Comparison of ENCODE assay signal across 8 mouse cellular contexts in genomic region chr10:99460847-99461445, GRCm38 (mm10).
DNase-seq lines count a peak whose midpoint lies in the region; ATAC-seq and TF ChIP-seq lines count a peak whose summit lies in the region.

No protein-coding gene starts in this region.

- TF ChIP-seq EP300 in MEL (IDR thresholded peaks at IDR 0.05; ENCODE audit: low read depth in 1 of 2, low read length in 2 of 2): peak in 1 of 2 experiments; percentile 20; a peak in 1 of 4 replicates

- H3K27ac ChIP-seq in MEL (ENCODE audit: control insufficient read depth, low read depth, low read length): peak overlapping the region; percentile 44
- no peak overlapping the region for H3K27ac ChIP-seq in intestine, embryonic 14.5 days (ENCODE audit: low read depth)
- peak overlapping the region; percentile 81 for H3K27ac ChIP-seq in liver, embryonic 16.5 days (ENCODE audit: low read length)

- H3K79me2 ChIP-seq in MEL (ENCODE audit: control insufficient read depth, insufficient read depth, low read length, poor library complexity): no peaks in the 10 kb centered on the region

- H3K9ac ChIP-seq in MEL (ENCODE audit: control insufficient read depth, low read depth, low read length, poor library complexity, severe bottlenecking): peak overlapping the region; percentile 44
- no peak overlapping the region; the same call in 1 of the 2 replicates for H3K9ac ChIP-seq in intestine, embryonic 14.5 days (ENCODE audit: low read length)
- H3K9ac ChIP-seq in liver, embryonic 16.5 days (ENCODE audit: low read depth, low read length): peak overlapping the region; percentile 21; the same call in 1 of the 2 replicates

- peaks cover 0 to 5% of the 10 kb centered on the region in 2 experiments; a peak in 2 of 4 replicates for H3K4me1 ChIP-seq in MEL (ENCODE audit: control insufficient read depth in 1 of 2, insufficient read depth in 2 of 2, low read length in 2 of 2)
- peaks cover 11% of the 10 kb centered on the region; the same call in 1 of the 2 replicates for H3K4me1 ChIP-seq in intestine, embryonic 14.5 days (replicated peaks; ENCODE audit: control insufficient read depth, insufficient read depth, low read length)
- H3K4me1 ChIP-seq in liver, embryonic 16.5 days (ENCODE audit: control insufficient read depth, low read depth, low read length): peaks cover 7% of the 10 kb centered on the region

- TF ChIP-seq CTCF in MEL (IDR thresholded peaks at IDR 0.05 in 2 of 3, conservative IDR thresholded peaks at IDR 0.05 in 1 of 3; ENCODE audit: control insufficient read depth in 1 of 3, insufficient read depth in 1 of 3, low read depth in 2 of 3, low read length in 3 of 3, poor library complexity in 1 of 3, severe bottlenecking in 1 of 3): no peak

- peaks cover 0 to 2% of the 10 kb centered on the region in 2 experiments; a peak in 2 of 4 replicates for H3K36me3 ChIP-seq in MEL (ENCODE audit: control insufficient read depth in 1 of 2, insufficient read depth in 2 of 2, low read length in 2 of 2)
- no peaks in the 10 kb centered on the region for H3K36me3 ChIP-seq in intestine, embryonic 14.5 days (ENCODE audit: control insufficient read depth, insufficient read depth, low read length)
- H3K36me3 ChIP-seq in liver, embryonic 16.5 days (ENCODE audit: control insufficient read depth, insufficient read depth): no peaks in the 10 kb centered on the region

- peak overlapping the region; percentile 71 for H3K4me2 ChIP-seq in intestine, embryonic 14.5 days (ENCODE audit: low read length)
- peak overlapping the region; percentile 49 for H3K4me2 ChIP-seq in liver, embryonic 16.5 days (ENCODE audit: low read depth, low read length)

- no peaks in the 10 kb centered on the region for H3K9me3 ChIP-seq in MEL (replicated peaks; ENCODE audit: insufficient read depth, low read length)
- no peaks in the 10 kb centered on the region for H3K9me3 ChIP-seq in intestine, embryonic 14.5 days (ENCODE audit: control insufficient read depth, low read length)
- no peaks in the 10 kb centered on the region for H3K9me3 ChIP-seq in liver, embryonic 16.5 days (replicated peaks; ENCODE audit: control insufficient read depth, low read length)

- WGBS in intestine, embryonic 14.5 days: 8% methylated on average over 17 of the region's 17 CpGs
- under 1% methylated on average over 17 of the region's 17 CpGs for WGBS in liver, embryonic 16.5 days (ENCODE audit: insufficient replicate concordance)

- DNase-seq in MEL (ENCODE audit: low read depth, low spot score): peak; percentile 67
- DNase-seq in c-Kit-positive CD71-negative TER-119-negative erythroid progenitor cells, embryonic 14.5 days (ENCODE audit: low read depth): peak; percentile 46
- DNase-seq in intestine, embryonic 14.5 days (ENCODE audit: low spot score): peak; percentile 57
- peak; percentile 72 for DNase-seq in neural tube, embryonic 10.5 days (ENCODE audit: extremely low spot score, low spot score)
- peak; percentile 79 for DNase-seq in yolk sac, embryonic 10.5 days (ENCODE audit: low spot score)
- DNase-seq in MN1 (ENCODE audit: low spot score): no peak

- no peak for TF ChIP-seq POLR2A in MEL (IDR thresholded peaks at IDR 0.05; ENCODE audit: control insufficient read depth in 1 of 2, insufficient read depth in 1 of 2, low read depth in 1 of 2, low read length in 2 of 2, poor library complexity in 1 of 2)

- peak overlapping the region; percentile 53 to 61 for H3K4me3 ChIP-seq in MEL (ENCODE audit: control insufficient read depth in 1 of 2, insufficient read depth in 1 of 2, low read depth in 2 of 2, low read length in 2 of 2)
- H3K4me3 ChIP-seq in intestine, embryonic 14.5 days (ENCODE audit: low read depth, low read length): peak overlapping the region; percentile 30
- peak overlapping the region; percentile 50 for H3K4me3 ChIP-seq in liver, embryonic 16.5 days (ENCODE audit: low read depth, low read length)

- no peaks in the 10 kb centered on the region for H3K27me3 ChIP-seq in MEL (ENCODE audit: control insufficient read depth in 1 of 2, insufficient read depth in 2 of 2, low read length in 2 of 2)
- H3K27me3 ChIP-seq in intestine, embryonic 14.5 days (replicated peaks; ENCODE audit: control insufficient read depth, insufficient read depth, low read length): 0 out of 2 replicates have a peak, but pooled peaks cover 4% of the 10 kb centered on the region
- no peaks in the 10 kb centered on the region for H3K27me3 ChIP-seq in liver, embryonic 16.5 days (ENCODE audit: control insufficient read depth, insufficient read depth, low read depth, low read length)

- ATAC-seq in granulocyte monocyte progenitor cell, adult 5-6 weeks (replicated peaks; ENCODE audit: poor library complexity, severe bottlenecking): peak; percentile 18
- ATAC-seq in intestine, embryonic 14.5 days (replicated peaks; ENCODE audit: low FRiP score, low TSS enrichment, low read depth): 0 out of 2 replicates have a peak, but pooled peaks have one; percentile 27
- ATAC-seq in liver, embryonic 16.5 days (ENCODE audit: low read depth): peak; percentile 20

- no peak for TF ChIP-seq RAD21 in MEL (IDR thresholded peaks at IDR 0.05; ENCODE audit: low read depth, low read length)

TF ChIP-seq in MEL, 35 proteins besides CTCF, POLR2A, EP300 and RAD21:
- TF ChIP-seq ETS1 (IDR thresholded peaks at IDR 0.05; ENCODE audit: low read depth, low read length) (no peak; the same call in 1 of the 2 replicates), UBTF (IDR thresholded peaks at IDR 0.05; ENCODE audit: borderline replicate concordance, insufficient read depth, low read depth, low read length) (no peak), MXI1 (IDR thresholded peaks at IDR 0.05; ENCODE audit: low read depth, low read length) (no peak), TBP (IDR thresholded peaks at IDR 0.05; ENCODE audit: low read depth, low read length) (0 out of 2 replicates have a peak, but pooled peaks have one; percentile 17), TCF12 (IDR thresholded peaks at IDR 0.05; ENCODE audit: low read depth, low read length) (no peak), GATA1 (IDR thresholded peaks at IDR 0.05; ENCODE audit: low read depth, low read length) (no peak), JUND (IDR thresholded peaks at IDR 0.05; ENCODE audit: low read depth, low read length) (no peak), POLR2AphosphoS5 (IDR thresholded peaks at IDR 0.05; ENCODE audit: borderline replicate concordance, low read depth, low read length) (no peak), NELFE (IDR thresholded peaks at IDR 0.05; ENCODE audit: low read depth, low read length) (no peak), ZNF384 (IDR thresholded peaks at IDR 0.05; ENCODE audit: low read depth, low read length) (no peak), GABPA (IDR thresholded peaks at IDR 0.05; ENCODE audit: low read depth, low read length) (no peak), RCOR1 (IDR thresholded peaks at IDR 0.05; ENCODE audit: low read depth, low read length) (no peak), MAX (IDR thresholded peaks at IDR 0.05; ENCODE audit: low read length) (no peak), MEF2A (IDR thresholded peaks at IDR 0.05; ENCODE audit: extremely low read depth, insufficient replicate concordance, low read depth, low read length, poor library complexity, severe bottlenecking) (no peak), ZMIZ1 (IDR thresholded peaks at IDR 0.05; ENCODE audit: low read depth, low read length) (no peak), POLR2AphosphoS2 (IDR thresholded peaks at IDR 0.05; ENCODE audit: low read length) (no peak), USF1 (IDR thresholded peaks at IDR 0.05; ENCODE audit: low read depth, low read length) (peak; percentile 80), MYB (IDR thresholded peaks at IDR 0.05; ENCODE audit: low read depth, low read length) (no peak), ELF1 (IDR thresholded peaks at IDR 0.05; ENCODE audit: low read depth, low read length) (no peak), SIN3A (IDR thresholded peaks at IDR 0.05; ENCODE audit: low read length) (no peak; the same call in 1 of the 2 replicates), E2F4 (IDR thresholded peaks at IDR 0.05; ENCODE audit: borderline replicate concordance, low read depth, low read length) (no peak), TAL1 (IDR thresholded peaks at IDR 0.05; ENCODE audit: low read length) (no peak), SMC3 (IDR thresholded peaks at IDR 0.05; ENCODE audit: low read depth, low read length) (0 out of 2 replicates have a peak, but pooled peaks have one; percentile 4), CHD1 (IDR thresholded peaks at IDR 0.05; ENCODE audit: low read depth, low read length) (no peak), USF2 (IDR thresholded peaks at IDR 0.05; ENCODE audit: borderline replicate concordance in 1 of 2, insufficient read depth in 1 of 2, low read depth in 1 of 2, low read length in 2 of 2) (peak in 1 of 2 experiments; percentile 26; a peak in 1 of 4 replicates), NRF1 (IDR thresholded peaks at IDR 0.05; ENCODE audit: insufficient read depth, low read depth, low read length, poor library complexity, severe bottlenecking) (no peak), BHLHE40 (IDR thresholded peaks at IDR 0.05; ENCODE audit: borderline replicate concordance, low read depth, low read length) (0 out of 2 replicates have a peak, but pooled peaks have one; percentile 18), HCFC1 (IDR thresholded peaks at IDR 0.05; ENCODE audit: low read depth, low read length) (no peak), CHD2 (IDR thresholded peaks at IDR 0.05; ENCODE audit: low read length) (no peak), KAT2A (conservative IDR thresholded peaks at IDR 0.05; ENCODE audit: low read depth, low read length) (no peak), MYC (IDR thresholded peaks at IDR 0.05; ENCODE audit: low read depth, low read length) (0 out of 2 replicates have a peak, but pooled peaks have one; percentile 37), MAZ (IDR thresholded peaks at IDR 0.05; ENCODE audit: low read depth, low read length) (no peak), ZKSCAN1 (IDR thresholded peaks at IDR 0.05; ENCODE audit: low read depth, low read length) (no peak), MAFK (IDR thresholded peaks at IDR 0.05; ENCODE audit: borderline replicate concordance, low read depth, low read length) (no peak), ZC3H11A (IDR thresholded peaks at IDR 0.05; ENCODE audit: low read depth, low read length) (no peak)
